Mouse (Mus musculus): ENCODE data around the gene Ckb.
"Not testable (repeated sequence)": the region's sequence is repeated elsewhere in the genome, so short reads cannot be mapped to it uniquely, and the experiment has no call there.

Gene Ckb

GRCm38 (mm10) chr12:111672176-111672575 lies at the start of gene Ckb:
Gene Ckb, minus strand, starts transcription at chr12:111672338.
- peak; percentile 93 for DNase-seq

- DNase-seq: no peak
These were observed 48.1 kb upstream of the Ckb start for GRCm38 (mm10) chr12:111720222-111720621.

DNA sequence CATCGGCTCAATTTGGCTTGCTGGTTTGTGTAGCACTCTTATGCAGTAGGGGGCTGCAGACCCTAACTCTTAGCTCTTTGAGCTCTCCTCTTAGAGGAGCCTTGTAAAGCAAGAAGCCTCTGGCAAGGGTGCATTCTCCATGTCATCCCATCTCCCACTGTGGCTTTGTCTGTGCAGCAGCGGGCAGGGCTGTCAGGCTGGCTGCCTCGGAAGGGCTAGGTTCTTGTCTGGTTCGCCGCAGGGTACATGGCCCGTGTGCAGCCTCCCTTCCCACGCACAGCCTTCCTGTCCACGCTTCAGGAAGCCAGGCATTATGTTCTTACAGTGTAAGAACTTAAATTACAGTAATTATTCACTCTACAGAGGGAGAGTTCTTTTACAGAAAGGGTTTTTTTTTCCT lies 46.5 kb upstream of the Ckb start:
- DNase-seq: no peak

DNA sequence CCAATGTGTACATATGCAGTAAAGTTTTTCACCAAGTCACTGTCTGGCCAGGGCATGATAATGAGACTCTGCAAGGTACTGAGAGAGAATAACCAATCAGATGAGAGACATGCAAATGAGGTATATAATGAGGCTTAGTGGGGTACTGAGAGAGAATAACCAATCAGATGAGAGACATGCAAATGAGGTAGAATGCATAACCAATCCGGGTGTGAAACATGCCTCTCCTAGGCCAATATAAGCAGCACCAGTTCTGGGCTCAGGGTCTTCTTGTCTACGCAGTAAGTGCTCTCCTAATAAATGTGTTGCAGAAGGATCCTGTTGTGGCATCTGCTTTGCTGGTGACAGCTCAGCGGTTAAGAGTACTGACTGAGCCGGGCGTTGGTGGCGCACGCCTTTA lies 44.4 kb upstream of the Ckb start:
- no peak for DNase-seq

GRCm38 (mm10) chr12:111713880-111714279 lies 41.7 kb upstream of the Ckb start:
- not testable (repeated sequence) for DNase-seq

GRCm38 (mm10) chr12:111713004-111713651 lies 41.0 kb upstream of the Ckb start, which contains the start of the genes Bag5 and Apopt1:
Gene Bag5, minus strand, starts transcription at chr12:111713257.
Gene Apopt1, plus strand, starts transcription at chr12:111713261.
- DNase-seq: peak; percentile 87

GRCm38 (mm10) chr12:111712476-111712875 lies 40.3 kb upstream of the Ckb start:
- DNase-seq: no peak

DNA sequence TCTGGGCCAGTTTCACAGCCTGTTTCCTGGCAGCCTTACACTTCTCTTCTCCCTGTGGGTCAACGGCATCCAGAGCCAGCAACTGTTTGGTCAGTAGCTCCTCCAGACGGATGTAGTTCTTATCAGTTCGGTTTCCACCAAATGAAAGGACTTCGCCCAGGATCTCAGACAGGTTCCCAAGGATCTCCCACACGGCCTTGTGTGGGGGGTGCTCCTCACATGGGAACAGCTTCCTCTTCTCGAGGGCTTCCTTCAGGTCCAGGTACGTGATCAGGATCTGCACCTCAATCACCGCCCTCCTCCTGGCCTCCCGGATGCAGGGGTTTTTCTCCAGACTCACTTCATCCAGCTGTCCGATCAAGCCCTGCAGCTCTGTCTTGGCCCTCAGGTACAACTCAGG lies 38.0 kb upstream of the Ckb start:
- no peak for DNase-seq

DNA sequence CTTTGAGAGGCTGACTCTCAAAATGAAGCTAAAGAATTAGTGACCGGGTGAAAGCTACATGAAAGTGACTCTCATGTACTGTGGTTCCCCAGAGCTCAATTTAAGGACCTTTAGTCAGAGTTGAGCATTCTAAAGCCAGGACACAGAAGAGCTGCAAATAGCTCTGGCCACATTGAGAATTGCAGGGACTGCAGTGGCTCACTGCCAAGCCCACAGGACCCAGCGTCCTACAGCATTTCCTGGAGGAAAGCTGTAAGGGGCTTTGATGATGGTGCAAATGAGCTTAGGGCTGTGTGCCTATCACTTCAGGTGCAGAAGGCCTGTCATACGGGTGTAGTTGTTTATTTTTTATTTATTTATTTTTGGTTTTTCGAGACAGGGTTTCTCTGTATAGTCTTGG lies 36.0 kb upstream of the Ckb start:
- DNase-seq: no peak

- DNase-seq: no peak
These were observed 33.2 kb upstream of the Ckb start for GRCm38 (mm10) chr12:111705186-111705973.

DNA sequence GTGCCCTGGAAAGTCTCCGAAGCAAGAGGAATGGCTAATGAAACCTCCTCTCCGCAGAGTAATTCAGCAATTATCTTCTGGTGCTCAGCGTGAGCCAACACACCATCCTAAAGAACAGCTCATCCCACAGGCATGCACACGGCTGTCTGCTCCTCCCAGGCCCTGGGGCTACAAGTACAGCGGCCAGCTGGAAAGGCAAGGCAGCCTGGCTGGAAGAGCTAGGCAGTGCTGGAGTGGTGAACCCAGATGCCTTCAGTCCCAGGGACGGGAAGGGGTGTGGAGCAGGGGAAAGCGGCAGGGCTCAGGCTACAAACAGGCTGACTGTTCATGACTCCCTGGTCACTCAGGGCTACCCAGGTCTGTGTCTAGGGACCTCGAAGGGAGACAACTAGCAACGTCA lies 32.5 kb upstream of the Ckb start:
- DNase-seq: no peak

DNA sequence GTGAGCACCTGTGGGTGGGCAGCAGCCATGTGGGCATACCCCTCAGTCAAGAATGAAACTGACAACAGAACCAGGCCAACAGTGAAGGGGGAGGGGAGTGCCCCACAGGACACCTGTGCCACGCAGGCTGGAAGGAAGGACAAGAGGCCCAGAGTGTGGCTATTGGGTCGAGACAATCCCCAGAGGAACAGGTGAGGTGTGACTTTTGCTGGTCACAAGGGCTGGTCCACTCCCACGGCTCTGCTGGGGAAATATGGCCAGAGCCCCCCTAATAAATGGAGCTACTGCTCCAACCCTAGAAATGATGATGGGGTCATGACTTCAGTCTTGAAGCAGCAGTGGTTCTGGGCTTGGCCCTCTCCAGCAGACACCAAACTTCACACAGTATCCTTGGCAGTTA lies 31.2 kb upstream of the Ckb start:
- DNase-seq: no peak

DNA sequence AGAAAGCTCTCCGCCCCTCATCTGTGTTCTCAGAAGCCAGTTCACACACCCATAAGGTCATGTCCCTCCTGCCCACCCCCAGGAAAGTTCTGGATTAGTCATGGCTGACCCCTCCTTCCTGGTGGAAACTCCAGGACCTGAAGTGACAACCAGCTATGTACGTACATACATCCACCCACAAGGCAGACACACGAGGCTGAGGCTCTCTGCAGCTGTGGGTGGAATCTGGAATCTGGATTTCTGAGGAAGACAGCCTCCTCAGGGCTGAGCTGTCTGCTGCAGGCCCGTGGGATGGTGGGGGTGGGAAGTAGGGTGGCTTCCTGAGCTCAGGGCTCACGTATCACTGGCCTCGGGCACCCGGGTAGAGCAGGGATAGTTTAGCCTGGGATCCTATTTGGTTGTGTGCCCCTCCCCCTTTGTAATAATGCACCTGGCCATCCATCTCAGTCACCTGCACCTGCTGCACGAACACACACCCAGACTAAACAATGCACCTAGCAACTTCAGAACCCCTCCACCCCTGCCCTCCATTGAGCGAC lies 28.9 kb upstream of the Ckb start:
- DNase-seq: no peak

- DNase-seq: no peak
These were observed 27.4 kb upstream of the Ckb start for GRCm38 (mm10) chr12:111699542-111699941.

- peak; percentile 69 for DNase-seq
These were observed 26.3 kb upstream of the Ckb start for GRCm38 (mm10) chr12:111698346-111698913.

- DNase-seq: no peak
These were observed 25.6 kb upstream of the Ckb start for GRCm38 (mm10) chr12:111697708-111698107.

GRCm38 (mm10) chr12:111696239-111696638 lies 24.1 kb upstream of the Ckb start:
- DNase-seq: peak; percentile 87

- DNase-seq: no peak
These were observed 23.0 kb upstream of the Ckb start for GRCm38 (mm10) chr12:111694880-111695804.

GRCm38 (mm10) chr12:111694271-111694781 lies 22.2 kb upstream of the Ckb start:
- DNase-seq: no peak

DNA sequence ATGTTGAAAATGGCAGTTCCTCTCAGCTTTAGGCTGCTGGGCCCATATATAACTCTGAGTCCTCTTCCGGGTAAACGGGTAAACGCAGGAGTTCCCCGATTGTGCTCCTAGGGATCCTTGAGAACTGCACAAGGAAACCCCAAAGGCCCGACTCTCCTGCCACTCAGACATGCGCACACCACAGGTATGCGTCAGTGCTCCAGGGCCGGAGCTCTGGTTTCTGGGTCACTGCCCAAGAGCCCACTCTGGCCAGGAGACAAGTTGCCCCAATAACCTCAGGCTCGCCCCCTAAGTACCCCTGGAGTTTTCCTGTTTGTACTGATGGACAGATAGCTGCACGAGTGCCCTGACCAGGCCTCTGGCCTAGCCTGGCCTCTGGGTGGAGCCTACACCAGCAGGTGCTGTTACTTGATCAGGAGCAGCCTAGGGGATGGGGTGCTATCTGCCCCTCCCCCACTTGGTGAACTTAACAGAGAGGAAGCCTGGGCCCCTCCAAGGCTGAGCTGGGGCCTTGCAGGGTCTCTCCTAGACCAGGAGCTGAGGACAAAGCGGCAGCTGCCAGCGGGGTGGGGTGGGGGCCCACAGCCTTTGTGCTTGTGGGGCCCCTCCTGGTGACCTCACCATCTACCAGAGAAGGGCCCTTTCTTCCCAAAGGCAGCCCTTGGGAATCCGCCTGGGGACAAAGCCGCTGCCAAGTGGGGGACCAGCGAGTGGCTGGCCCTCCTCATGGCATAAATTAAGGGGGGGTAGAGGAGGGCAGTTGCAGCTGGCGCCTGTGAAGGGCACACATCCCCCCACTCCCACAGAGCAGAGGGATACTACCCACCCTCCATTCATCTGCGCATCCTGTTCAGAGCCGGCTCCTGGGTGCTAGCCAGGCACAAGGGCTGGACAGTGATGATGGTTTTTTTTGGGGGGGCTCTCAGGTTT lies 21.5 kb upstream of the Ckb start:
- no peak for DNase-seq

GRCm38 (mm10) chr12:111692899-111693298 lies 20.8 kb upstream of the Ckb start:
- no peak for DNase-seq
